Mouse (Mus musculus): Measurements from ENCODE around the gene Olfr9. TPM values are rescaled to one million over a fixed set of nuclear protein-coding genes. Genes with fewer than 3 reads are reported as not detected.

The Olfr9 gene
- not detected in 4 replicates for total RNA-seq (2023)

DNA sequence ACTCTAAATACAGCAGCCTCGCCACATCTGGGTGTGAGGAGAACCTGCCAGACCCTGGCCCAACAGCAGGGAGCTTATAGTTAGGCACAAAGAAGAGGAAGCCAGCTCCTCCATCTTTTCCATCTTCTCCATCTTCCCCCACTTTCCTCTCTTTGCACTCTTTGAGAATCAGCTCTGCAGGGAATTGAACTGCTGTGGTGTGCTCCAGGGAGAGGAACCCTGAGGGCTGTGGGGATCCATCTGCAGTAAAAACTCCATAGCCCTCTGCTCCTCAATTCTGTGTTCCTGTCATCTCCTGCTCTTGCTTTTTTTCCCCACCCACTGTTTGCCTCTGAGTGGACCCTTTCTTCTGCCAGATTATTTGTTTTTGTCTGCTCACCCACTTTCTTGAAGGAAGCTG, at the start of gene Olfr9:
Olfr9 (plus strand) TSS at position 301 of the 400 bp plus-strand sequence.

DNA sequence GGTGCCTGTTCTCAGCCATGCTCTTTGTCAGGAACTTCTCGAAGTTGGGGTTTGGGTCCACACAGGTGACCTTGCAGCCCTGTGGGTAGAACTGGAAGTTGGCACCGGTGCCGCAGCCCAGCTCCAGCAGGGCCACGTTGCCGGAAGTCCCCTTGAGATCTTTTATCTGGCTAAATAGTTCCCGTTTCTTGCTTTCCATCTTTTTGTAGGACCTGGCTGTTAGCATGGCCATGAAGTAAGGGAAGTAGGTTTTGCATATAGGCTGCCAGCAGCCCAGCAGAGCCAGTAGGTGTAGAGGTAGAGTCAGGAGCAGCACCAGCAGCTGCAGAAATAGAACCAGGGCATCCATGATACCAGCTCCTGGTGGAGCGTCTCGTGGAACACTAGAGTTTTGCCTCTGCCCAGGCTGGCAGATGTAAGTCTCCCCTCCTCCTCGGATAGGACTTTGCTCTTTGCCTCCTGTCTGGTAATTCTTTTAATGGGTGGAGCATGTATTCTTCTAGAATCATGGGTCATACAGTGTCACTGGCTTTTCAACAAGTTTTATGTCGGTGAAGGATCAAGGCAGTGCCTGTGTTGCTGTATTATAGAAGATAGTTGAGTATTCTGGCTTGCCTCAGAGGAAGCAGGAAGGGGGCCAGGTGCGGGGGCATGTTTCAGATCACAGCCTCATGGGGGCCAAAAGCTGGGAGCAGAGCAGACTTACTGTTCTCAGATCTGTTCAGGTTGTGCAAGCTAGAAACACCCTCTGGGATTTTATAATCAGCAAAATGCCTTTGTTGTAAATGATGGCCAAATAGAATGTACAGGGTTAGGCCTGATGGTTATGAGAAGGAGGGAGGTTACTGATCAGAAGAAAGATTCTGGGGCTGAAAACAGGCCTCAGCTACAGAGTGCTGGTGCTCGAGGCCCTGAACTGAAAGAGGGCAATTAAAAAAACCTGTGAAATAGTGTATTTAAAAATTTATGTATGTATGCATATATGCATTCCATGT, 28.3 kb upstream of the Olfr9 start, which contains the start of gene Mettl7b:
Mettl7b (minus strand) TSS at position 399 of the 995 bp plus-strand sequence.

DNA sequence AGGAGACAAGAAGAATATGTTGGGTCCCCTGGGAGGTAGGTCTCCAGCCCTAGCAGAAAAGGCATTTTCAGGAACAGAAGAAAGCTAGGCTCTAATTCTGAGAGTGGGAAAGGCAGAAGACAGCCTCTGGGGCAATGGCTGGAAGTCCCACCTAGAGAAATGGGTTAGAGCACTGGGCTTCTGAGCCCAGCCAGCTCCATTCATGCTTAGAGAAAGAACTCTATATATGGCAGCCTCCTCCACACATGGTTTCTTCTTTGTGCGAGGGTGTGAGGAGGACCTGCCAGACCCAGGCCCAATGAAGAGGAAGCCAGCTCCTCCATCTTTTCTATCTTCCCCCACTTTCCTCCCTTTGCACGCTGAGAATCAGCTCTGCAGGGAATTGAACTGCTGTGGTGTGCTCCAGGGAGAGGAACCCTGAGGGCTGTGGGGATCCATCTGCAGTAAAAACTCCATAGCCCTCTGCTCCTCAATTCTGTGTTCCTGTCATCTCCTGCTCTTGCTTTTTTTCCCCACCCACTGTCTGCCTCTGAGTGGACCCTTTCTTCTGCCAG, 21.1 kb downstream of the Olfr9 start, which contains the start of gene Olfr763:
Olfr763 (plus strand) TSS at position 504 of the 554 bp plus-strand sequence.

DNA sequence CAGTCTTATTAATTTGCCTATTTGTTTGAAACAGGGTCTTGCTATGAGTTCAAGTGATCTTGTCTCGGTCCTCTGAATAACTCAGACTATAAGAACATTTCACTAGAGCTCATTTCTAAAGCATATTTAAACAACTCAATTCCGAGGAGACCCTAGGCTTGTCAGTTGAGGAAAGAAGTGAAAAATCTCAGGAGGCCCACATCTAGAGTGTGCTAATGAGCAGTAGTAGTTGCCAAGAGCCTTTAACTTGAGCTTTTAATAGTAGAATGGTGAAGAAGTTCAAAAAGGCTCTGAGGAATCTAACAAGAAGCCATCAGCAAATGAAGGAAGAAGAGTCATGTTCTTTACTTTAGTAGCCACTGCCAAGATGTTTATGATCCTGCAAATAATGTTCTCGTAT, 50.6 kb downstream of the Olfr9 start, which contains the start of gene Olfr764-ps1:
Olfr764-ps1 (minus strand) TSS at position 101 of the 400 bp plus-strand sequence.

Other genes with a start within 250 kb of the Olfr9 start
- 172 to 181 TPM (median 175 TPM) in 4 replicates for gene Dgka, start 244.6 kb upstream of the Olfr9 start, total RNA-seq (2023)
- 36.5 to 49.4 TPM (median 42.4 TPM) in 4 replicates for gene Pym1, start 241.5 kb upstream of the Olfr9 start, total RNA-seq (2023)
- gene Mmp19, start 198.5 kb upstream of the Olfr9 start, total RNA-seq (2023) = 0.24 to 0.47 TPM in 2 of 4 replicates, not detected in the others
- 65.7 to 75.6 TPM (median 69.1 TPM) in 4 replicates for gene Dnajc14, start 185.4 kb upstream of the Olfr9 start, total RNA-seq (2023)
- gene Tmem198b, start 185.1 kb upstream of the Olfr9 start, total RNA-seq (2023) = 11.7 to 17.1 TPM (median 14.3 TPM) in 4 replicates
- gene Sarnp, start 172.1 kb upstream of the Olfr9 start, total RNA-seq (2023) = 52.6 to 60.7 TPM (median 55.2 TPM) in 4 replicates
- gene Ormdl2, start 167.8 kb upstream of the Olfr9 start, total RNA-seq (2023) = 19.4 to 26.1 TPM (median 22.5 TPM) in 4 replicates
- 51.4 to 56.9 TPM (median 52.5 TPM) in 4 replicates for gene Gdf11, start 97.7 kb upstream of the Olfr9 start, total RNA-seq (2023)
- 0.81 to 1.1 TPM (median 0.97 TPM) in 3 of 4 replicates, not detected in the other for gene Cd63, start 88.4 kb upstream of the Olfr9 start, total RNA-seq (2023)
- 6.8 to 13.1 TPM (median 7.4 TPM) in 4 replicates for gene Rdh5, start 66.5 kb upstream of the Olfr9 start, total RNA-seq (2023)
- 62.0 to 76.3 TPM (median 67.9 TPM) in 4 replicates for gene Bloc1s1, start 65.4 kb upstream of the Olfr9 start, total RNA-seq (2023)
- gene Itga7, start 55.6 kb upstream of the Olfr9 start, total RNA-seq (2023) = 0.27 TPM in 1 of 4 replicates, not detected in the others
- gene Mettl7b, start 28.4 kb upstream of the Olfr9 start, total RNA-seq (2023) = not detected in 4 replicates
- not detected in 4 replicates for gene Olfr763, start 21.4 kb downstream of the Olfr9 start, total RNA-seq (2023)
- gene Olfr764-ps1, start 50.5 kb downstream of the Olfr9 start, total RNA-seq (2023) = not detected in 4 replicates
- not detected in 4 replicates for gene Olfr765, start 60.6 kb downstream of the Olfr9 start, total RNA-seq (2023)
- not detected in 4 replicates for gene Olfr766-ps1, start 79.5 kb downstream of the Olfr9 start, total RNA-seq (2023)
- not detected in 4 replicates for gene Olfr767, start 93.5 kb downstream of the Olfr9 start, total RNA-seq (2023)
- gene Olfr768, start 109.9 kb downstream of the Olfr9 start, total RNA-seq (2023) = not detected in 4 replicates
- not detected in 4 replicates for gene Olfr769, start 128.4 kb downstream of the Olfr9 start, total RNA-seq (2023)
- gene Olfr770, start 149.6 kb downstream of the Olfr9 start, total RNA-seq (2023) = not detected in 4 replicates
- not detected in 4 replicates for gene Olfr771, start 175.3 kb downstream of the Olfr9 start, total RNA-seq (2023)
- gene Olfr772, start 188.5 kb downstream of the Olfr9 start, total RNA-seq (2023) = not detected in 4 replicates
- gene Olfr773, start 198.0 kb downstream of the Olfr9 start, total RNA-seq (2023) = not detected in 4 replicates
- not detected in 4 replicates for gene Olfr774, start 246.8 kb downstream of the Olfr9 start, total RNA-seq (2023)

Data from B cell, adult 62 days (primary cell).